Mouse (Mus musculus): ENCODE measurements at regions not wholly inside any gene's neighbourhood (a gene's known extent, or its start where the extent isn't known, plus 50 kb on each side); places are given as distances from the start of the nearest gene placed in this dataset.

DNA sequence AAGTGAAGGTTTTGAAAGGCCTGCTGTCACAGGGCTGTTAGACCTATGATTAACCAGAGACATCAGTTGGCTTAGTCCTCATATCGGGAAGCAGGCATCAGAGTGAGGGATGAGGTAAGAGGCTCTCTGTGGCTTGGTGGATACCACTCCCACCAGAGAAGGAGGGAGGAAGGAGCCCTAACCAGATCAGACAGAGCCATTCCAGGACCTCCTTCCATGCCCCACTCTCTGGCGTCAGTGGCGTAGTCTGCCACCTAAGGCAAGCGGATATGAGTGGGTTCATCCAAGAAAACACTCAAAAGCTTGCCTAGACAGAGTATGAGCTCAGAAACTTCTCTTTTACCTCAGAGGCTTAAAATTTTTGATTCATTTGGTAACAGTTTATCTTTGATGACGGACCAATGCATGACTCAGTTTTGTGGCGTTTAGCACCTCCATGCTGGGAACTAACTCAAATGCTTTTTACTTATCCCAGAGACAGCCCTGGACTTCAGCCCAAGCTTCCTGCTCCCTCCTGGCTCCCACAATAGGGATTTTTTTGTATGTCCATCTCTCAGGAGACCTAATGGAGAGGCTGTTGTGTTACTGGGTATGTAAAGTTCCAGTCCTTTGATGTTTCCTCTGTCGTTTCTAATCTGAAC, 367.5 kb upstream of the Rasgrp1 start:
- no peak for ATAC-seq
- Histone ChIP-seq H3K27ac (ENCODE audit: low read length) (no peak overlapping the region), H3K9ac (replicated peaks; ENCODE audit: low read depth, low read length) (no peak overlapping the region), H3K36me3 (ENCODE audit: control insufficient read depth, insufficient read depth) (no peaks in the 10 kb centered on the region), H3K4me2 (ENCODE audit: low read length) (no peak overlapping the region), H3K4me3 (replicated peaks; ENCODE audit: low read length) (no peak overlapping the region), H3K27me3 (replicated peaks; ENCODE audit: control insufficient read depth, insufficient read depth, low read length) (no peaks in the 10 kb centered on the region), H3K4me1 (replicated peaks; ENCODE audit: control insufficient read depth, insufficient read depth, low read length) (no peaks in the 10 kb centered on the region), H3K9me3 (ENCODE audit: control insufficient read depth, low read length) (no peaks in the 10 kb centered on the region)
- WGBS = 78% methylated on average over 7 of the region's 7 CpGs

GRCm38 (mm10) chr2:117724066-117724465, 381.3 kb upstream of the Rasgrp1 start:
- no peak overlapping the region for H3K9ac ChIP-seq (replicated peaks; ENCODE audit: low read depth, low read length)
- no peaks in the 10 kb centered on the region for H3K4me1 ChIP-seq (replicated peaks; ENCODE audit: control insufficient read depth, insufficient read depth, low read length)
- no peak overlapping the region for H3K27ac ChIP-seq (ENCODE audit: low read length)
- no peaks in the 10 kb centered on the region for H3K36me3 ChIP-seq (ENCODE audit: control insufficient read depth, insufficient read depth)
- 92% methylated on average over 4 of the region's 4 CpGs for WGBS
- ATAC-seq = no peak
- H3K4me2 ChIP-seq (ENCODE audit: low read length) = no peak overlapping the region
- no peak overlapping the region for H3K4me3 ChIP-seq (replicated peaks; ENCODE audit: low read length)
- H3K9me3 ChIP-seq (ENCODE audit: control insufficient read depth, low read length) = no peaks in the 10 kb centered on the region
- H3K27me3 ChIP-seq (replicated peaks; ENCODE audit: control insufficient read depth, insufficient read depth, low read length) = no peaks in the 10 kb centered on the region

- H3K4me2 ChIP-seq (ENCODE audit: low read length) = no peak overlapping the region
- WGBS = 79% methylated on average over 2 of the region's 2 CpGs
- H3K4me1 ChIP-seq (replicated peaks; ENCODE audit: control insufficient read depth, insufficient read depth, low read length) = no peaks in the 10 kb centered on the region
- H3K27me3 ChIP-seq (replicated peaks; ENCODE audit: control insufficient read depth, insufficient read depth, low read length) = no peaks in the 10 kb centered on the region
- no peak overlapping the region for H3K27ac ChIP-seq (ENCODE audit: low read length)
- ATAC-seq = no peak
- no peak overlapping the region for H3K4me3 ChIP-seq (replicated peaks; ENCODE audit: low read length)
- H3K9me3 ChIP-seq (ENCODE audit: control insufficient read depth, low read length) = no peaks in the 10 kb centered on the region
- H3K36me3 ChIP-seq (ENCODE audit: control insufficient read depth, insufficient read depth) = no peaks in the 10 kb centered on the region
- no peak overlapping the region for H3K9ac ChIP-seq (replicated peaks; ENCODE audit: low read depth, low read length)
Measured at GRCm38 (mm10) chr2:117731253-117731652, 380.4 kb upstream of the Thbs1 start.

DNA sequence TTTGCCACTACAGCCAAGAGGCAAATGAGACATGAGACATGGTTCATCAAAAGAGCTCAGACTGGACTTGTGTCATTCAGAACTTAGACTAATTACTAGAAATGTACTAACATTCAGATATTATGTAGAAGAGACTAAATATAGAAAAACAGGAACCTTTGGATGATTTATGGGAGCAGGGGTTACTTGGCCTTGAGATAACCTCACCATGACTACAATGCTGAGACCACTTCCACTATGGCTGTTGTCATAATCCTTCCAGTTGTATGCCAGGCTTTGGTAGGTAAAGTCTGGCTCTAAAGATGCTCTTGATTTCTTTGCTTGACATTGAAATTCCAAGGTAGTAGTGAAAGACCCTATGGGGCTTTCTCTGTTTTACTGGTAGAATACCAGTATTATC, 369.3 kb upstream of the Thbs1 start:
- Histone ChIP-seq H3K9ac (replicated peaks; ENCODE audit: low read depth, low read length) (no peak overlapping the region), H3K9me3 (ENCODE audit: control insufficient read depth, low read length) (no peaks in the 10 kb centered on the region), H3K4me3 (replicated peaks; ENCODE audit: low read length) (no peak overlapping the region), H3K4me1 (replicated peaks; ENCODE audit: control insufficient read depth, insufficient read depth, low read length) (no peaks in the 10 kb centered on the region), H3K27me3 (replicated peaks; ENCODE audit: control insufficient read depth, insufficient read depth, low read length) (no peaks in the 10 kb centered on the region), H3K4me2 (ENCODE audit: low read length) (no peak overlapping the region), H3K36me3 (ENCODE audit: control insufficient read depth, insufficient read depth) (no peaks in the 10 kb centered on the region), H3K27ac (ENCODE audit: low read length) (no peak overlapping the region)
- no peak for ATAC-seq

GRCm38 (mm10) chr2:117743901-117744300, 367.8 kb upstream of the Thbs1 start:
- Histone ChIP-seq H3K9me3 (ENCODE audit: control insufficient read depth, low read length) (no peaks in the 10 kb centered on the region), H3K9ac (replicated peaks; ENCODE audit: low read depth, low read length) (no peak overlapping the region), H3K27me3 (replicated peaks; ENCODE audit: control insufficient read depth, insufficient read depth, low read length) (no peaks in the 10 kb centered on the region), H3K4me1 (replicated peaks; ENCODE audit: control insufficient read depth, insufficient read depth, low read length) (no peaks in the 10 kb centered on the region), H3K27ac (ENCODE audit: low read length) (no peak overlapping the region), H3K36me3 (ENCODE audit: control insufficient read depth, insufficient read depth) (no peaks in the 10 kb centered on the region), H3K4me2 (ENCODE audit: low read length) (no peak overlapping the region), H3K4me3 (replicated peaks; ENCODE audit: low read length) (no peak overlapping the region)
- no peak for ATAC-seq
- WGBS = 88% methylated on average over 1 of the region's 1 CpGs

DNA sequence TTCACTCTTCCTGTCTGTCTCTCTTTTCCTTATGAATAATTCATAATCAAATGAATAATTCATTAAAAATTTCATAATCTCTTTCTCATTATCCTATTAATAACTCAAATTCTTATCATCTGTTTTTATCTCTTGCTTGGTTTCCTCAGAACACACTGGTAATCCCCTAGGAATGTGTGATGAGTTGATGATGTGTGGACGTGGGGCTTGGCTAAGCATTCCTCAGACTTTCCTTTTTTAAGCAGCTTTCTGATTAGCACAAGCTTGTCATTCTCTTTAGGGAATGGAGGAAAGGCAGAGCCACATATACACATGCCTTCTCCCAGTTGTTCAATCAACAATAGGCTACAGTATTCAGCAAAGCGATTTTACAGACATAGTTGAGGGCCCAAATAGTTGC, 365.9 kb upstream of the Thbs1 start:
- WGBS = 73% methylated on average over 2 of the region's 2 CpGs
- ATAC-seq = no peak
- H3K27ac ChIP-seq (ENCODE audit: low read length) = no peak overlapping the region

GRCm38 (mm10) chr2:117747136-117747535, 364.5 kb upstream of the Thbs1 start:
- Histone ChIP-seq H3K4me2 (ENCODE audit: low read length) (no peak overlapping the region), H3K4me3 (replicated peaks; ENCODE audit: low read length) (no peak overlapping the region), H3K9me3 (ENCODE audit: control insufficient read depth, low read length) (no peaks in the 10 kb centered on the region), H3K9ac (replicated peaks; ENCODE audit: low read depth, low read length) (no peak overlapping the region), H3K36me3 (ENCODE audit: control insufficient read depth, insufficient read depth) (no peaks in the 10 kb centered on the region), H3K4me1 (replicated peaks; ENCODE audit: control insufficient read depth, insufficient read depth, low read length) (no peaks in the 10 kb centered on the region), H3K27me3 (replicated peaks; ENCODE audit: control insufficient read depth, insufficient read depth, low read length) (no peaks in the 10 kb centered on the region), H3K27ac (ENCODE audit: low read length) (no peak overlapping the region)
- ATAC-seq = no peak
- WGBS = 92% methylated on average over 3 of the region's 3 CpGs

More for the DNA sequence above, 365.9 kb upstream of the Thbs1 start:
- no peaks in the 10 kb centered on the region for H3K36me3 ChIP-seq (ENCODE audit: control insufficient read depth, insufficient read depth)
- no peaks in the 10 kb centered on the region for H3K9me3 ChIP-seq (ENCODE audit: control insufficient read depth, low read length)
- H3K4me1 ChIP-seq (replicated peaks; ENCODE audit: control insufficient read depth, insufficient read depth, low read length) = no peaks in the 10 kb centered on the region
- H3K9ac ChIP-seq (replicated peaks; ENCODE audit: low read depth, low read length) = no peak overlapping the region
- no peak overlapping the region for H3K4me3 ChIP-seq (replicated peaks; ENCODE audit: low read length)
- H3K4me2 ChIP-seq (ENCODE audit: low read length) = no peak overlapping the region
- no peaks in the 10 kb centered on the region for H3K27me3 ChIP-seq (replicated peaks; ENCODE audit: control insufficient read depth, insufficient read depth, low read length)

GRCm38 (mm10) chr2:117748892-117749291, 362.8 kb upstream of the Thbs1 start:
- no peak overlapping the region for H3K4me2 ChIP-seq (ENCODE audit: low read length)
- no peak for ATAC-seq
- no peak overlapping the region for H3K4me3 ChIP-seq (replicated peaks; ENCODE audit: low read length)
- H3K27ac ChIP-seq (ENCODE audit: low read length) = no peak overlapping the region
- H3K9ac ChIP-seq (replicated peaks; ENCODE audit: low read depth, low read length) = no peak overlapping the region
- H3K4me1 ChIP-seq (replicated peaks; ENCODE audit: control insufficient read depth, insufficient read depth, low read length) = no peaks in the 10 kb centered on the region
- no peaks in the 10 kb centered on the region for H3K36me3 ChIP-seq (ENCODE audit: control insufficient read depth, insufficient read depth)
- no peaks in the 10 kb centered on the region for H3K27me3 ChIP-seq (replicated peaks; ENCODE audit: control insufficient read depth, insufficient read depth, low read length)
- no peaks in the 10 kb centered on the region for H3K9me3 ChIP-seq (ENCODE audit: control insufficient read depth, low read length)
- 89% methylated on average over 4 of the region's 4 CpGs for WGBS

- Histone ChIP-seq H3K4me3 (replicated peaks; ENCODE audit: low read length) (no peak overlapping the region), H3K27ac (ENCODE audit: low read length) (no peak overlapping the region), H3K4me2 (ENCODE audit: low read length) (no peak overlapping the region), H3K27me3 (replicated peaks; ENCODE audit: control insufficient read depth, insufficient read depth, low read length) (no peaks in the 10 kb centered on the region), H3K36me3 (ENCODE audit: control insufficient read depth, insufficient read depth) (no peaks in the 10 kb centered on the region), H3K9me3 (ENCODE audit: control insufficient read depth, low read length) (no peaks in the 10 kb centered on the region), H3K4me1 (replicated peaks; ENCODE audit: control insufficient read depth, insufficient read depth, low read length) (no peaks in the 10 kb centered on the region), H3K9ac (replicated peaks; ENCODE audit: low read depth, low read length) (no peak overlapping the region)
- no peak for ATAC-seq
- WGBS = 87% methylated on average over 1 of the region's 1 CpGs
Measured at GRCm38 (mm10) chr2:117759491-117760013, 352.1 kb upstream of the Thbs1 start.

- Histone ChIP-seq H3K27me3 (replicated peaks; ENCODE audit: control insufficient read depth, insufficient read depth, low read length) (no peaks in the 10 kb centered on the region), H3K9ac (replicated peaks; ENCODE audit: low read depth, low read length) (no peak overlapping the region), H3K4me1 (replicated peaks; ENCODE audit: control insufficient read depth, insufficient read depth, low read length) (no peaks in the 10 kb centered on the region), H3K4me3 (replicated peaks; ENCODE audit: low read length) (no peak overlapping the region), H3K27ac (ENCODE audit: low read length) (no peak overlapping the region), H3K9me3 (ENCODE audit: control insufficient read depth, low read length) (no peaks in the 10 kb centered on the region), H3K4me2 (ENCODE audit: low read length) (no peak overlapping the region), H3K36me3 (ENCODE audit: control insufficient read depth, insufficient read depth) (no peaks in the 10 kb centered on the region)
- ATAC-seq = no peak
- WGBS = 87% methylated on average over 1 of the region's 1 CpGs
Measured at GRCm38 (mm10) chr2:117763631-117764030, 348.0 kb upstream of the Thbs1 start.
